Mouse (Mus musculus): ENCODE measurements around the gene Sbsn.

GRCm38 (mm10) chr7:30777081-30777579 lies 25.9 kb downstream of the Sbsn start:
- TF ChIP-seq TAL1 (IDR thresholded peaks at IDR 0.05; ENCODE audit: low read length) (no peak), GATA1 (IDR thresholded peaks at IDR 0.05; ENCODE audit: low read length) (no peak)
